Mouse (Mus musculus) E14TG2a.4 (cell line): ENCODE measurements around the gene Tmem234.

Experiments
- H3K27me3 ChIP-seq: 2 replicates; pipeline ENCODE4 v1.6.1; 2014; ENCODE audit warnings: low read length, control low read depth; ENCODE audit not compliant: insufficient read depth
- H3K36me3 ChIP-seq: 2 replicates; pipeline ENCODE4 v1.6.1; 2014; ENCODE audit warnings: low read length, control low read depth; ENCODE audit not compliant: insufficient read depth
- H3K4me1 ChIP-seq: replicated peaks from 2 replicates; pipeline ENCODE4 v1.6.1; 2014; ENCODE audit warnings: low read depth, low read length, control low read depth
- H3K4me3 ChIP-seq: replicated peaks from 2 replicates; pipeline ENCODE4 v1.5.1; 2014; ENCODE audit warnings: mild to moderate bottlenecking, low read length
- H3K9me3 ChIP-seq: 2 replicates; pipeline ENCODE4 v1.6.1; 2014; ENCODE audit warnings: low read length, control low read depth
- CTCF ChIP-seq: conservative IDR thresholded peaks from 2 replicates; pipeline ENCODE4 v1.5.1; 2014; ENCODE audit warnings: low read length
- NANOG ChIP-seq: IDR thresholded peaks from 2 replicates; pipeline ENCODE4 v1.6.1; 2014; ENCODE audit warnings: borderline replicate concordance, low read length, mixed read lengths
- POU5F1 ChIP-seq: IDR thresholded peaks from 2 replicates; pipeline ENCODE4 v1.6.1; 2014; ENCODE audit warnings: low read length, borderline replicate concordance

Tmem234 gene

DNA sequence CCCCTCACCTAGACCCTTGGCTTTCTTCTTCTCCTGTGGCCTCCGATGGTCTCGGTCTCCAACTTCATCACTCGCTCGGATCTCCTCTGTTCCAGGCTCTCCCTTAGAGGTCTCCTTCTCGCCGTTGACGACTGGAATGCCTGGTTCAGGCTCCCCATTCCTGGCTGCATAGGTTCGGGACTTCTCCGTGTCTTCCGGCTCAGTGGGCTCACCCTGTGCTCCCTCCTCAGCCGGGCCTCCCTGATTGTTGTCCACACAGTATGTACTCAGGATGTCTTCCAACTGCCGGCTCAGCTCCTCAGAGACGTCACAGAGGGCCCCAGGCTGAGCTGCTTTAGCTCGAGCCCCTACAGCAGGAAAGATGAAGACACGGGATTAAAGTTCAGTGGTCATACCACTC is 38.8 kb downstream of the Tmem234 start:
- H3K4me1 ChIP-seq: peaks cover 51% of the 10 kb centered on the region
- TF ChIP-seq NANOG (no peak), CTCF (no peak), POU5F1 (no peak)

DNA sequence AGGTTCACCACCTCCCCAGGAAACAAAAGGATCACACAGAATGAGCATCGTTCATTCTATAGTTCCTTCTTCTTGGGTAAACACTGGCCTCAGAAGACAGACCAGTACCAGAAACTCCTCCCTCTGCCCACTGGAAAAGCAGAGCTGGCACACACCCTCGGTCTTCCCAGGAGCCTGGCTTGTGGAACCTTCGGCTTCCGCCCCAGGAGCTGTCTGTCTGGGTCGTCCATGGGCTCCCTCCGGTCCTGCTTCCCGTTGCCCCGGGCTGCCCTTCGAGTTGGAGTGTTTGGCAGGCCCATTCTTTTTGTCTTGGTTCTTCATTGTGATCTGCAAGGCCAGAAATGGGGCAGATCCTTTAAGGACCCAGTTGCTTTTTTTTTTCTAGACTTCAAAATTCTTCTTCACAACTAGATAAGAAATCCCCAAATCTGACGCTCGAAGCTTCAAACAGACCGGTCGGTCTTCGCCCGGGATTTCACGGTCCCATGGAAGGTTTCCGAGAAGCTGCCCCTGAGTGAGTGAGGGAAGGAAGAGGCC is 39.7 kb downstream of the Tmem234 start:
- TF ChIP-seq CTCF (no peak), NANOG (no peak), POU5F1 (no peak)
- Histone ChIP-seq H3K4me3 (peak overlapping the region; percentile 88), H3K36me3 (peaks cover 64% of the 10 kb centered on the region), H3K27me3 (no peaks in the 10 kb centered on the region), H3K9me3 (no peaks in the 10 kb centered on the region), H3K4me1 (peaks cover 45% of the 10 kb centered on the region)

More for the DNA sequence above, 38.8 kb downstream of the Tmem234 start:
- Histone ChIP-seq H3K9me3 (no peaks in the 10 kb centered on the region), H3K27me3 (no peaks in the 10 kb centered on the region), H3K36me3 (peaks cover 64% of the 10 kb centered on the region), H3K4me3 (peak overlapping the region; percentile 88)

DNA sequence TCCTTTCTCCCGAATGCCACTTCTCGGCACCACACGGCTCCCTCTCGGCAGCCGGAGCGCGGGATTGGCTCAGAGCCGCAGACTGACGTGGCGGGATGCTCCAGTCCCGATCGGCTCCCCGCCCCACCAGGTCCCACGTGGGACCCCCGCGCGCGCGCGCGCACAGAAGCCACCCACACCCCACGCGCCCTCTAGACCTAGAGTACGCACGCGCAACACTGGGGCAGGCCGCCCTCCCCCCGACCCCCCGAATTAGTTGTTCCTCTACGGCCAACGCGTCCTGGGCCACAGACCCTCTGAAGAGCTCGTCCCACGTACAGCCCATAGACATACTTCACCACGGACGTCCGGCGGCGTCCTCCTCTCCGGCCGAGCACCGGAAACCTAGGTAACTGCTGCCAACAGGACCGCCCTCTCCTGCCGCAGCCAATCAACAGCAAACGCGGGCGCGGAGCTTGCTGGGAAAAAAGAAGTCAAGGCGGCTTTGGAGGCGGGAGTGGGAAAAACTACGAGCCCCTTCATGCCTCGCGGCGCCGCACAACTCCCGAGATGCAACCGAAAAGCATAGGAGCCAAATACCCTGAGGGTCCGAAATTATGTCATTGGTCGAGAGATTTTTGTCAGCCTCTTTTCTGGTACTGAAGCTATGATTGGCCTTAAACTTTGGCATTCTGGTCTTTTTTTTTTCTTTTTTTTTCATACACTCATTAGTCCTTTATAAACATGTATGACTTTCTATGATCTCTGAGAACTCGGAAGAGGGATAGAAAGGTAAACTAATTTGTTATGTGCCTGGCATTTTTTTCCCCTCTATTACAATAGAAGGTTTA is 40.4 kb downstream of the Tmem234 start, which contains the start of gene Txlna:
Txlna (minus strand) TSS at position 428 of the 830 bp plus-strand sequence.
- H3K4me1 ChIP-seq: peaks cover 44% of the 10 kb centered on the region
- H3K9me3 ChIP-seq: no peaks in the 10 kb centered on the region
- no peak for TF ChIP-seq CTCF
- TF ChIP-seq NANOG: no peak
- TF ChIP-seq POU5F1: no peak
- H3K27me3 ChIP-seq: no peaks in the 10 kb centered on the region
- peak within 1 kb of the TSS; percentile 88 for H3K4me3 ChIP-seq
- peaks cover 64% of the 10 kb centered on the region for H3K36me3 ChIP-seq

DNA sequence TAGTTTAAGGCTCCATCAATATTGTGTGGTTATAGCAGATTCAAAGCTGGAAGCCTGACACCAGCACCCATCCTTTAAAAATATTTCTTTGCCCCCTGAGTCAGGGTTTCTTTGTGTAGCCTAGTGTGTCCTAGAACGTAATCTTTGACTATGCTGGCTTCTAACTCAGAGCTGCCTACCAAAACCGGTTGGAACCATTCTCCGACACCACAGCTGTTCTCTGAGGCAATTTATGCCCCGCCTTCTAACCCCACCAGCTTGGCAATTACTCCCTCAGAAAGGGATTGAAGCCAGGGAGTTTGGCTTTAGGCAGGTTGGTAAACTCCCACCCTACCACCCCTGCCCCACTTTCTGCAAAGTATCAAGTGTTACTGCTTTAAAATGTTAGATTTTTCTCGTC is 41.3 kb downstream of the Tmem234 start:
- Histone ChIP-seq H3K36me3 (peaks cover 64% of the 10 kb centered on the region), H3K27me3 (no peaks in the 10 kb centered on the region)

DNA sequence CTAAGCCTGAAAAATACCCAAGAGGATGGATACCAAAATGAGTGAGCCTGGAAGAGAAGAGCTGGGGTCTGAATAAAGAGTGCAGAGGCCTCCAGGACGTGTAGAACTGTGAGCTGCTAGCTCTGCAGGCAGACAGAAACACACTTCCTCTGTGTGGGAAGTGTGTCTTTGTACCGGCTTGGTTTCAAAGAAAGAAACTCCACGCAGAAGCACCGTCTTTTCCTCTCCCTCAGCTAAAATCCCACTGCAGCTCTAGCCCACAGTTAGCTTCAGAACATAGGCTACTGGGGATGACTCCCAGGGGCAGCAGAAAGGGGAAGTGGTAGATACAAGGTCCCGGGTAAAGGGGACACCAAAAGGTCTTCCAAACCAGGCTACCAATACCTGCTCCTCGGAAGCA is 44.7 kb downstream of the Tmem234 start:
- no peaks in the 10 kb centered on the region for H3K27me3 ChIP-seq
- TF ChIP-seq POU5F1: no peak
- no peak overlapping the region for H3K4me3 ChIP-seq
- H3K4me1 ChIP-seq: peaks cover 12% of the 10 kb centered on the region
- H3K9me3 ChIP-seq: no peaks in the 10 kb centered on the region
- peaks cover 67% of the 10 kb centered on the region for H3K36me3 ChIP-seq

More for the DNA sequence above, 41.3 kb downstream of the Tmem234 start:
- Histone ChIP-seq H3K4me3 (peak overlapping the region; percentile 88), H3K9me3 (no peaks in the 10 kb centered on the region), H3K4me1 (peaks cover 39% of the 10 kb centered on the region)
- TF ChIP-seq CTCF (no peak), NANOG (no peak), POU5F1 (no peak)

DNA sequence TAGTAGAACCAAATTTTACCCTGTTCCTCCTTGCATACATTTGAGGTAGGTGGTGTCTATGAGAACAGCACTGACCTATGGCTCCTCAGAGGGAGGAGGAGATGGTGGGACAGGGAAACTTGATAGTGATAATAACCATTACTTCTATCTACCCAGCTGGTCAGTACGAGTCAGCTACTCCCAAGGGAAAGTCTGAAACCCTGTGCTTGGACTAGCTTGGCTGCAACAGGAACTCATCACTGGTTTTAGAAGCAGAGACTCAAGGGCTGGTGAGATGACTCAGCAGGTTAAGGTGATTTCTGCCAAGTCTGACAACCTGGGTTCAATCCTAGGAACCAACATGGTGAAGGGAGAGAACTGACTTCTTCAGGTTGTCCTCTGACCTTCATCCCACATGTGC is 48.2 kb downstream of the Tmem234 start:
- H3K36me3 ChIP-seq: peaks cover 95% of the 10 kb centered on the region
- no peaks in the 10 kb centered on the region for H3K4me1 ChIP-seq
- H3K4me3 ChIP-seq: no peak overlapping the region
- no peaks in the 10 kb centered on the region for H3K9me3 ChIP-seq
- no peaks in the 10 kb centered on the region for H3K27me3 ChIP-seq
- no peak for TF ChIP-seq NANOG
- TF ChIP-seq POU5F1: no peak
- no peak for TF ChIP-seq CTCF

DNA sequence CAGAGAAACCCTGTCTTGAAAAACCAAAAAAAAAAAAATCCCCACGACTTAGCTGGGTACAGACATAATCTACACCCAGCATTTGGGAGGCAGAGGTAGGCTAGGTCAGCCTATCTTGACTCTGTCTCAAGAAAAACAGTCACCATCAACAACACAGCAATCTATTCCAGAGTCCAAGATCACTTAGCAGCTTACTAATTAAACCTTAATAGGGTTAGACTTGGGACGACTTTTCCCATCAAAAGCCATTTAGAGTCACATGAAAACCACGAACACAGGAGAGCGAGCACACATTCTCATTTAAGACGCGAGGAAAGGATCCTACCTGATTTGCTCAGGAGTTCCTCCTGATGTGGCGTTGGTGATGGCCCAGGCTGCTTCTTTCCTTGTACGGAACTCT is 49.9 kb downstream of the Tmem234 start:
- no peak overlapping the region for H3K4me3 ChIP-seq
- TF ChIP-seq POU5F1 (no peak), CTCF (no peak), NANOG (no peak)
- H3K27me3 ChIP-seq: no peaks in the 10 kb centered on the region
- H3K4me1 ChIP-seq: no peaks in the 10 kb centered on the region
- H3K9me3 ChIP-seq: no peaks in the 10 kb centered on the region
- H3K36me3 ChIP-seq: peaks cover 95% of the 10 kb centered on the region

DNA sequence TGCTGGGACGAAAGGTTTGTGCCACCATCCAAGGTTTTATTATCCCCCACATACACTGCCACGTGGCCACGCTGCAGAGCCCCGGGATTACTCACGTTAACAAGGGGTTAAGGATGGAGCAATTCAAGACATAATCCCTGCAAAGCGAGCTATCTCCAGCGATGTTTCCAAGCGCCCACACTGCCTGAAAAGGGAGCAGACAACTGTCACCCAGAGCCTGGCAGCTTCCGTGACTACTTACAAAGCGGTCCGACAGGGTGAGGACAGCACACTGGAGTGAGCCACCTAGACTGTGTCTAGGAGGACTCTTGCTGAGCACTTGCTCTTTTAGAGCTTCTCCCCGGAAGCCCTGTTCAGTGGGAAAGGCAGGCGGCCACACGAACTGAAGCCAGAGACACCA is 54.3 kb downstream of the Tmem234 start:
- Histone ChIP-seq H3K4me1 (no peaks in the 10 kb centered on the region), H3K9me3 (no peaks in the 10 kb centered on the region), H3K4me3 (no peak overlapping the region), H3K36me3 (peaks cover 93% of the 10 kb centered on the region), H3K27me3 (no peaks in the 10 kb centered on the region)
- TF ChIP-seq POU5F1: no peak
- no peak for TF ChIP-seq NANOG
- no peak for TF ChIP-seq CTCF

DNA sequence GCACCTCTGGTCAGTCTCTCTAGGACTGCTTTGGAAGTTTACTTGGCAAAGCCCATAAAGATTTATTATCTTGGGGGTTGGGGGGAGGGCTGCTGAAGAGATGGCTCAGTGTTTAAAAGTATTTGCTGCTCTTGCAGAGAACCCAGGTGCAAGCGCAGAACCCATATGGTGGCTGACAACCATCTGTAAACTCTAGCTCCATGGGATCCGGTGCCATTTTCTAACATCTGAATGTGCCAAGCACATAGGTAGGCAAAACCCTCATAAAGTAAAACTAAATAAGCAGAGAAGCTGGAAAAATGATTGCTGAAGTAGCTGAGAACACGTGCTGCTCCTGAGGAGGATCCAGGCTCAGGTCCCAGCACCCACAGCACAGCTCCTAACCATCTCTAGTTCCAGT is 61.1 kb downstream of the Tmem234 start:
- H3K4me3 ChIP-seq: no peak overlapping the region
- H3K27me3 ChIP-seq: no peaks in the 10 kb centered on the region
- TF ChIP-seq POU5F1 (no peak), CTCF (no peak), NANOG (no peak)
- peaks cover 62% of the 10 kb centered on the region for H3K36me3 ChIP-seq
- no peaks in the 10 kb centered on the region for H3K9me3 ChIP-seq
- H3K4me1 ChIP-seq: peaks cover 3% of the 10 kb centered on the region; the same call in 1 of the 2 replicates
